Mouse (Mus musculus): Measurements from ENCODE around the gene Msi2.

The Msi2 gene

DNA sequence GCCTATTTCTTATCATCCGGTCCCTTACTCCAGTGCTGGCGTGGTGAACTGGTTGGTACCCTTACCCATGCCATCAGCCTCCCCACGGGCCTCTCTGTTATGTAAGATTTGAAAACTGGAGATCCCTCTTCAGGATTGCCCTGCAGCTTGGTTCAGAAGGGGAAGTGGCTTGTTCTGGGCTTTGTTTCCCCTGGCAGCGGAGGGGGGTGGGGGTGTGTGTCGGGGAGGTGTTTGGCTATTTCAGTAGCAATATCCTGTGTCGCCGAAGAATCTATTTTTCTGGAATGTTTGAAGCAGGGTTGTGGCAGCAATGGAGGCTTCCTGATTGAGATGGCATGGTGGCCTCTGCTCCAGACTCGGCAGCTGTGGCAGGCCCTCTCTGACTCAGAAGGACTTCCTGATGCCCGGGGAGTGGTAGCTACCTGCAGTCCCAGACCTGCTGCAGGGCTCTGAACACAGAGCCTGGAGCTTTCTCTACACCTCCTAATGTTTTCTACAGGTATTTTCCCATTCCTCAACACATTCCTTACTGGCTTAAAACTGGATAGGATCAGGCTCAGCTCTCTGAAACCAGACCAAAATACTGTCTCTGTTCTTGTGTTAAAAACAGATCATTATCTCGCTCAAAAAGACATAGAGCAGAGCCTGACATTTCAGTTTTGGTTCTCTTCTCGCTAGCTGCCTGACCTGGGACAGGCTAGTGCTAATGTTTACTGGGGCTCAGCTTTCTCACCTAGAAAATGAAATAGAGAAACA is 104.4 kb downstream of the Msi2 start:
- DNase-seq (ENCODE audit: low read depth): peak; percentile 69

DNA sequence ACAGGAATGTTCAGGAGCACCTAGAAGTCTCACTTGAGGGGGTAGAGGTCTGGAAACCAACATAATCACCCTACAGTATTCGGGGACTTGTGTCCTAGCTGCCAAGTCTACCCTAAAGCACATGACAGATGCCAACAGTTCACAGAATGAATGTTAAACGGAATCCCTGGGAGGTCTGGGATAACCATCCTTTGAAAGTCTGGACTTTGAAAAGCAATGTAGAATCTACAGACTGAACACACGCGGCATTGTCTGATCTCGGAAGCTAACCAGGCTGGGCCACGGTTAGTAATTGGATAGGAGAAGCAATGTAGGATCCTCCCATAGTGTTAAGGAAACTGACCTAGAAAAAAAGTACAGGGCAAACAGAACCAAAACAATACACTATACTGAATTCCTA is 105.3 kb downstream of the Msi2 start:
- DNase-seq (ENCODE audit: low read depth): no peak

DNA sequence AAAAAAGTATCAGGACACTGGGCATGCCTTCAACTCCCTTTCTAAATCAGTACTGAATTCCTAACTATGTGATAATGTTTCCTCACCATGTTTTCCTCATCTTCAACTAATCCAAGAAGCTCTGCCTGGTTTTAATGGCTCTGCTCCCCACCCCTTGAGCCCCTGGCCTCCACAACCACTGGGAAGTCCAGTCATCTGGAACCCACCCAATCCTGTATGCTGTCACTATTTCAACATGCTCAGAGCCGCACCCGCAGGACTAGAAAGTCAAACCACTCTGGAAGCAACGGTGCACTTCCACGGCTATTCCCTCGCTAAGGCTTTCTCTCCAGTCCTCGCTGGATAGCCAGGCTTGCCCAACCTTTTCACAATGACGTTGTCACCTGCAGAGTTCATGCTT is 106.2 kb downstream of the Msi2 start:
- DNase-seq (ENCODE audit: low read depth): no peak

DNA sequence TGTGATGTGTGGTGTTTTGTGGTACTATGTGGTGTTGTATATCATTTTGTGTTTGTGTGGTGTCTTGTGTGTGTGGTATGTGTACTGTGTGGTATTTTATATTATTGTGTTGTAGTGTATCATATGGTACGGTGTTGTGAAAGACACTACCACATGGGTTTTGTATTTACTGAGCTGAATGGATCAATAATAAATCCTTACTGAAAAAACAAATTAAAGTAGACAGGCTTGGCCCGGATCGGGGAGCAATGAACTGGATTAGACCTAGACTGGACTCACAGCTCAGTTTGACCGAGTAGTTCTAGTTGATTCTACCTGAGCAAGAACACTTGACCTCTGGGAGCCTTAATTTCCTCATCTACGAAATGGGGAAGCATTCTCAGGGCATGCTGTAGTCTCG is 107.5 kb downstream of the Msi2 start:
- no peak for DNase-seq (ENCODE audit: low read depth)

DNA sequence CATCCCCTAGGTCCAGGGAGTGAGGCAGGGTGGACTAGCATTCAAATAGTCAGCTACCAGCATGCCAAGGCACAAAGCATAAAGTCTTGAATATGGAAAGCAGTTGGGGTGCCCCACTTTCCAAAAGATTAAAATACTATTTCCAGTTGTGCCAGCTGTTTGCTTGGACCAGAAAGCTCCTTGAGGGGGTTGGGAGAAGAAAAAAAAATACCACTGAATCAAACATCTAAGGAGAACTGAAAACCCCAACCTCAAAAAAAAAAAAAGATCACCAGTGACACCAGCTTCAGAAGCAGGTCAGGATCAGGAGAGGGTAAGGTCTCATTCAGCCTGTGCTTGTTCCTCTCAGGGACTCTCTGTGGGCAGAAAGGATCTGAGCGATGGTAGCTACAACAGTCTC is 108.2 kb downstream of the Msi2 start:
- no peak for DNase-seq (ENCODE audit: low read depth)

DNA sequence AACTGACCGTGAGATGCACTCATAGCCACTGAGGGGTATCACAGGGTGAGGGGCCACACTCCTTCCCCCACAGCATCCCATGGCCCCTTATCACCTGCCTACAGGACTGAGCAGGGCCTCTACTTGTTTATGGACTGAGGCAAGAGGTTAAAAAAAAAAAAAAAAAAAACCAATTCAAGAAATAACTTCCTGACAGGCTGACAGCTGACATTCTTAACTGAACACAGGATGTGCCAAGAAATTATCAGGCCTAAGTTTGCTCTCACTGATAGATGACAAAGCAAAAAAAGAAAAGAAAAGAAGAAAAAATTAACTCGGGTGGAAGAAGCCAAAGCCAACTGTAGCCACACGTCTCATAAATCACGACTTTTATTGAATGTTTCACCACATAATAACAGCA is 109.7 kb downstream of the Msi2 start:
- no peak for DNase-seq (ENCODE audit: low read depth)

DNA sequence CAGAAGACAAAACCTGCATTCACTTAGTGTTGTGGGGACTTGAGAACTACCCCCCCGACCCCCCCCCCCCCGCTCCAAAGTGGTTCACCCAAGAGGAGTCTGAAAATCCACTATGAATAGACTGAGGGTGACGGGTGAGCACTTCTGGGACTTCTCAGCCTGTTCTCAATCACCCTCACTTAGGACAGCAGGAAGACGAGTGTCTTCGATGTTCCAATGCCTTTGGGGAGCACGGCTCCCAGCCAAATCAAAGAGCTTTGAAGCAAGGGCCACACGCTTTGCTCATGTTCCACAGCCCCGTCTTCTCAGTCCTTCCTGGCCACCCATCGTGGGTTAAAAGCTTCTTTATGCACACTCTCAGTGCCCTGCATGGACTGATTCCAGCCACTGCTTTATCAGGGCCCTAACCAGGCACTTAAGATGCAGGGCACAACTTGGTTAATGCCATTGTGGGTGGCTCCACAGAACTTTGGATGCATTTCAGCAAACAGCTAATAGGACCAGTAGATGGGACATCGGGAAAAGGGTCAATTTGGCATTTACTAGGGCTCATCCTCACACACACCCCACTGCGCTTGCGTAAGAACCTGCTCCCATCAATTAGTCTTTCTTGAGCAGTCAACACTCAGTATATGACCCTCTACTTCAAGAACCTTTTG is 110.5 kb downstream of the Msi2 start:
- no peak for DNase-seq (ENCODE audit: low read depth)

DNA sequence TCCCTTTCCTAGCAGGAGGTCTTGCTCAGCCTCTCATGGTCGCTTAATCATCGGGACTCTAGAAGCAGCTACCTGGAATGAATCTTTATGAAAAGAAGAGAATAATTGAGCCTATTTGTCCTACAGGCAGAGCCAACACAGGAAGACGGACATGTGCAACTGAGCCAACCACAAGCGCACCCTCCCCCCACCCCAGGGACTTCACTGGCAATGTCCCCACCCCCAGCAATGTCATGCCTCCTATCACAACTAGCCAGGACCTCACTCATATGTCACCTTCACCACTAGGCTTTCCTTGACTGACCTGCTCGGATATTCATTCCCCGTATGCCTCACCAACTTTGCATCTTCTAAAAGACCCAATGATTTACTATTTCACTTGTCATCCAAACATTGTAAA is 112.5 kb downstream of the Msi2 start:
- DNase-seq (ENCODE audit: low read depth): no peak

DNA sequence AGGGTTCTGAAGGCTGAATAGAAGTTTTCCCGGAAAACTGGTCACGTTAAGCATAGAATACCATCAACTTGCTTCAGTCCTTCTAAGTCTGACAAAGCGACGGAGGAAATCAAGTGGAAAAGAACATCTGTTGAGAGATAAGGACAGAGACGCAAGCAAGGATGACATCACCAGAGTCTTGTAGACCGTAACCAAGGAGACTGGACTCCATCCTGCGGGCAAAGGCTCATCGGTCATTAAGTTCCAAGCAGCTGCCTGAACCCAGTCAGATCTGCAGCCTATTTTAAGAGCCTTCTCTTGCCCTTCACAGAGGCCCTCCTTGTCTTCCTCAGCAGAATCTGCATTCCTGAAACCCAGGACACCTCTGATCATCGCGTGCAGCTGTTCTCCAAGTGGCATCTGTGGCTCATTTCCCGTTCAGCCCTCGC is 113.2 kb downstream of the Msi2 start:
- no peak for DNase-seq (ENCODE audit: low read depth)

DNA sequence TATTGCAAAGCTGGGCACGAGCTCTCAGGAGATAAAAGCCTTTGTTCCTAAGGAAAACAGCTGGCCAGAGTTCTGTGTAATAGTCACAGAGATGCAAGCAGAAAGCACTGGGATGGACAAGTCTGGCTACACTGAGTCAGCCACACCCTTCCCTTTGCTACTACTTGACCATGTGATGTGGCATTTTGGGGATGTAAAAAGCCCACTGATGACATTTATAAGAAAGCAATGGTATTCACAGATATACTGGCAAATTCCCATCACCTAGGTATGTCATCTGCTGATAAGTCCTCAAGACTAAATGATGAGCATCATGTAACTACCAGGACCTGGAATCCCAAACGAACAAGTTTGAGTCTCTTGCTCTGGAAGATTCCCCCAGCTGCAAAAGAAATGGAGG is 113.7 kb downstream of the Msi2 start:
- DNase-seq (ENCODE audit: low read depth): no peak

DNA sequence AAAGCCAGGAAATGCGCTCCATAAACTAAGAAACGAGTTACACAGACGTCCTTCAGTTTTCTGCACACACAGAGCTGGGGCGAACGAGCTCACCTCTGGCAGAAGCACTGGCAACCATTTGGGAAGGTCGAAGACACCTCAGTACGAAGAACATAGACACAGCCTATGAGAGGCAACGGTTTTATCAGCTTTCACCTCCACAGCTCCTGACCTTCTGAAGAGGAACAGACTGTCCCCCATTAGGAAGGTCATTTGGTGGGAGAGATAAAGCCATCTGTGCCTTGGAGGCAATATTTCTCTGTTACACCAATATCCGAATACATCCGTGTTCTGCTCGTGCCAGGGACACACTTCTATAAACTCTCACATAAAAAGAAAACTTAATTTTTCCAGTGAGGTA is 114.9 kb downstream of the Msi2 start:
- no peak for DNase-seq (ENCODE audit: low read depth)

DNA sequence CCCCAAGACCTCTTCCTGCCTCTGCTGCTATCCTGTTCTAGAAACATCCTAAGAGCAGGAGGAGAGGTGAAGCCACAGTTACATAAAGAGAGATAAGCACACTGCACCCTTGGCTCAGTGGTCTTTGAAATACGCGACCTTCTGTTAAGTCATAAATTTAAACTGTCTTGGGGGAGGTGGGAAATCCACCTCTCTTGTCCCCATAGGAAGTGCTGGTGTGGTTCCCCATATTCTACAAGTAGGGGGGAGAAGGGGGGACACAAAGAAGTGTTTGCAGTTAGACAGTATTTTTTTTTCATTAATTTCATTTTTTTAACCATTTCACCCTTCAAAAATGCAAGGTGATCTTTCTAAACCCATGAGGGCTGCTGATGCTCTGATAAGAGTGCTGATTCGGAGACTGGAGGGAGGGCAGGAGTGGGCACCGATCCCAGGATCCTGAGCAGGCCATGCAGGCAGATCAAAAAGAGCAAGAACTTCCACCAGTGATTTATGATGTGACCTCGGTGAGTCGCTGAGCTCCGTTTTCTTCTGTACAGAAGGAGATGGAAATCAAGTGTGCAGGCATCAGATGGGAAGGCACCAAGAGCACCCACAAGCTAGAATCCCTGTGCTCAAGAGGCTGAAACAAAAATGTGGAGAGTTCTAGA is 115.7 kb downstream of the Msi2 start:
- no peak for DNase-seq (ENCODE audit: low read depth)

DNA sequence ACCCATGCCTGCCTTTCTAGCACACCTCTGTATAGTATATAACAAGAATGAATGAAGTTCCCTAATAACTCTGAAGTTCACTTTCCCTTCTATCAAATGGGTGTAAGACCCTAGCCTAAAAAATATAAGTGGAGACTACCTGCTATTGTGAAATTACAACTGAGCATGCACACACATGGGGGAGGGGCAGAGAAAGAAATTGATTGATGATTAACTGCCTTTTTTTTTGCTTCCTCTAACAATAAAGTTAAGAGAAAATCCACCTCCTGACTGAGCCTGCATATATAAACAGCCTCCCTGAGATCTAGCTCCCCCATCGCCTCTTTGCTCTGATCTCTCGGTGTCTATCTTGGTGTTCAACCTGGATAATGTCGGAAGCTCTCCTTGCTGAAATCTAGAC is 118.1 kb downstream of the Msi2 start:
- no peak for DNase-seq (ENCODE audit: low read depth)

DNA sequence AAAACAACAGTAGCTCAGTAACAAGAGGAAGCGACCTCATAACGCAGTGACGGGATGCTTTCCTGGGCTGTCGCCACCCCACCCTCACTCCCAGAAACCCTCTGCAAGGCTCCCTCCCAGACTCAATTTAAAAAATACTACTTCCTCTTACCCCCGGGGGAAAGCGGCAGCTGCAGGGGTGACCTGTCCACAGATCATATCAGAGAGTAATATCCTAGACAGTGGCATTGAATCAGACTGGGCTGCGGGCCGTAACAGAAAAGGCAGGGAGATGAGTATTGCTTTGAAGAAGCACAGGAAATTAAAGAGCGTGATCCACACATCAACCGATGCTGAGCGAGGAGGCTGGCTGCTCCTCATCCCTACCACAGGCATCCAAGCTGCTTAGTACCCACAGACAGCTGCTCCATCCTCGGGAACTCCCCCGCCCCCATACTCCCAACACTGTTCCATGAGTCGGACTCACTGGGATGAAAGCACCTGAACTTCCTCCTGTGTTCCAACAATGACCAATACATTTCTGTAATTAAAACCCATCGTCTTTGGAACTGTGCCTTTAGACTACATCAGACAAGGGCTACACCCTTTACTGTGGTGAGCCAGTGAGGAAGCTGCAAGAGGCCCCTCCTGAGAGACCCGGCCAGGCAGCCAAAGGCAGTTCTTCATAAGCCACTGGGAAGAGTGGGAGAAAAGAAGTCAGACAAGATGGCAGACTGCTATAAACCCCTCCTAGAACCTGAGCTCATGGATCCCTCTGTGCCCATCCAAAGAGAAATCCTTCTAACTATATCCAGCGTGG is 118.8 kb downstream of the Msi2 start:
- DNase-seq (ENCODE audit: low read depth): peak; percentile 63

DNA sequence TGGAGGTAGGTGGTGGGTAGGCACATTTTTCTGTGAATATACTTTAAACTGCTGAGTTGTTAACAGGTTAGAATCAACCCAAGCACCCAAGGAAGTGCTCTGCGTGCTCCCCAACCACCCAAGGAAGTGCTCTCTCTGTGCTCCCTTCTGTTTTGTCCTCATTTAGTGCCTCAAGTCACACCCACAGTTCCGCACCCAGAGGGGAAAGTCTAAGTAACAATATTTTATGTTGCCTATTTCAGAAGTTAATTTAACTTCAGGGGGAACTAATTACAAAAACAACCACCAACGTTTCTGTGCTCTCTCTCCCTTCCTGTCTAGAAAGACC is 119.5 kb downstream of the Msi2 start:
- no peak for DNase-seq (ENCODE audit: low read depth)

DNA sequence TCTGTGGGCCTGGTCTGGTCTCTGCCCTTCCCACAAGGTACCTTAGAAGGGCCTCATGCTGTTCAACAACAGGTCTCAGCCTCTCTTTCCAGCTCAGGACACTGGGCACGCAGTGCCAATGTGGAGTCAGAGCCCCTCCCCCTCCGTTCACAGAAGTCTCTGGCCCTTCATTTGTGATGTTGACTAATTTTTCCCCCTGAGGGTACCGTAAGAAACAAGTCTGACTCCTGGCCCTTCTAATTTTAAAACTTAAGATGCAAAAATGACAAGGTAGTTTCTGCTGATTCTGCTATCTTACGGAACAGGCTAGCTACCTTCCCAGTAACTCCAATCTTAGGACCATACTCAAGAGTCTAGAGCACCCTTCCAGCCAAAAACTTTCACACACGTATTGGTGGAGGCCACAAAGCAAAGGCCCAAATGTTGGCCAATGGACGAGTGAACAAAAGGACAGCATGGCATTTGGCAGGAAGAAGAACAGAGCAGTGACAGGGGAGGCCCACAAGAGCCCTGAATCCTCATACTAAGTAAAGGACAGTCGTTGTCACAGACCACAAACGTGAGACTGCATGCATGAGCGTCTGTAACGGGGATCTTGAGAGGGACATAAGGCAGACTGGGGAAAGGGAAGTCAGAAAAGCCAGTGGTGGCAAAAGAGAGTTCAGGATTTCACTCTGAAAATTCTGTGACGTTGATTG is 120.0 kb downstream of the Msi2 start:
- no peak for DNase-seq (ENCODE audit: low read depth)

DNA sequence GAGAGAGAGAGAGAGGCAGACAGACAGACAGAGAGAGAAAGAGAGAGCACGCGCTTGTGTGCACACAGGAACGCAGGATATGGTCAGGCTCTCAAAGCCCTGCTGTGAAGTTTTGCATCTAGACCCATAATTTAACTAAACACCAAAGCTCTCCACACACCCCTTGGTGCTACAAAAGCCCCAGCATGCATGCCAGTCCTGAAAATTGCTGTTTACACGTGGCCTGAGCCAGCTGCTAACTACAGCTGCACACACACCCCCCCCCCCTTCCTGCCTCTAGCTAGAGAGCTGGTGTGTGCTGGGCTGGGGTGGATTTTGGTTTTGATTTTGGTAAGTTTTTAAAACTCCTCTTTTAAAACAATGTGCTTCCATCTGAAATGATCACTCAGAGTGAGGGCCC is 122.7 kb downstream of the Msi2 start:
- peak; percentile 72 for DNase-seq (ENCODE audit: low read depth)

DNA sequence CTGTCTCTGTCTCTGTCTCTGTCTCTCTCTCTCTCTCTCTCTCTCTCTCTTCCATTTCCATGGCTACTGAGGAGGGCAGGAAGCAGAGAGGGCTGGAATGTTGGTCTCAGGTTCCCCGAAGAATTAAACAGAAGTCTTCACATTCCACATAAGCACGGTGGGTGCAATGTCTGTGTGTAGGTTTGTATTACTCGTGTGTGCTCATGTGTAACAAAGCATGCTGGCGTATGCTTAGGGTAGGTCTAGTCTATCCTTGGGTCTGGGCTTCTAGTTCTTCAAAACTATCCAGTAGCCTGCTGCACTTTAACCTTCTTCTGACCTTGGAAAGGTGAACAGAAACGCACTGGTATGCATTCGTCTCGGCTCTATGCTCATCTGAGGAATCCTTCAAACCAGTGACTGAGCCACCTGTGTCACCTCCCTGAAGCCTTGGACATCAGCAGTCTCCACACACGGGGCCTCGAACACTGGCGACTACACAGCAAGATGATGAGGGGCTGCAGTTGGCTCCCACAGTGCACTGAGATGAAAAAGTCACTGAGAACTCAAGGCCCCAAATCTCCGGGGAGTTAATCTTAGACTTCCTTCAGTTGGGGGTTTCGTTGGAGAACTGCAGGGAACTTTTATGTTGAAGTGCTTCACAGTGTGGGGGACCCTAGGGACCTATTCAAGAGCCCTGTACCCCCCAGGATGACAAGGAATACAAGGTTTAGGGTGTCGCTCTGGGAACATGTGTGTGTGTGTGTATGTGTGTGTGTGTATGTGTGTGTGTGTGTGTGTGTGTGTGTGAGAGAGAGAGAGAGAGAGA is 123.3 kb downstream of the Msi2 start:
- DNase-seq (ENCODE audit: low read depth): no peak

DNA sequence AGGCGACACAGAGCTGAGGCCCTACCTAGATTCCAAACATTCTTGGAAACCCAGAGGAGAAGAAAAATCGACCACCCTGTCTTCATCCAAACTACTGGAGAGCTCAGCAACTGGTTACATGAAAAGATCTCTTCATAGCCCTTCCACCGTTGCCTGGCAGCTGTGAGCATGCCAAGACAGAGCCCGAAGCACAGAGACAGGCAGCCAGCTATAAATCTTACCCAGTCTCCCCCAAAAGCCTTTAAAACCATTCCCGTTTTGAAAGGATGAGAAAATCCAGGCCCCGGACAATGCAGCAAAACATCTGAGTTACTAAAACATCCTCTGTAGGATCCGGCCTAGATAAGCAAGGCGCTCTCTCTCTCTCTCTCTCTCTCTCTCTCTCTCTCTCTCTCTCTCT is 124.3 kb downstream of the Msi2 start:
- DNase-seq (ENCODE audit: low read depth): no peak

DNA sequence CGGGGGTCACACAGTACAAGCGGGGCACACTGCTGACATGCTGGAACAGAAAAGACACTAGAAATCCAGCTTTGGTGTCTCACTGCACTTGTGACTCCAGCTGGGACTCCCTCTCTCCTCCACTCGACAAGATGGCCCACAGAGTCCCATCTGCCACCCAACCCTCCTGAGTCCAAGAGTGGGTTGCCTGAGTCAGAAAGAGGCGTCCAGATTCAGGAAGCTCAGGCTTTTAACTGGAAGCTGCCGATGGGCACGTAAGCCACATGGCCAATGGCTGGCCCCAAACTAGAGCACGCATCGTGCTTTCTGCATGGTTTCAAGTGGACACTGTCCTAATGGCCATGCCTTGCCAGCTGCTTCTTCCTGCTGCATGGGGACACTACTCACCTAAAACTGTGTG is 126.2 kb downstream of the Msi2 start:
- DNase-seq (ENCODE audit: low read depth): no peak

DNA sequence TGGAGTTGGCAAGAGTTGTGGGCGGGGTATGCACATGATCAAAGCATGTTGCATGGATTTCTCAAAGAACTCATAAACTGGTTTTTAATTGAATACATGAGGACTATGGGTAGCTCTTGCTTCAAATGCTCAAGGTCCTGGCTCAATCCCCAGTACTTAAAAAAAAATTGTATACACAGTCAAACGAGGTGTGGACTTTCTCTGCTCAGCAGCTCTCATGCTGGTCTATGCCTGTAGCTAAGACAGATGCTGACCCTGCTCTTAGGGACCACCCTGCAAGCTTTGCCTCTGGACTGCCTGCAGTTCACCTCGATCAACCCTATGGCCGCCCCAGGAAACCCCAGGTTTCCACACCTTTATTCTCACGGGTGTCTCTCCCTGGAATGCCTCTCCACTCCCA is 127.7 kb downstream of the Msi2 start:
- no peak for DNase-seq (ENCODE audit: low read depth)
